Mouse (Mus musculus): ENCODE data around the gene Scgb1b11. TPM values are rescaled to one million over a fixed set of nuclear protein-coding genes. Genes with fewer than 3 reads are reported as not detected.
"Not testable (repeated sequence)": the region's sequence is repeated elsewhere in the genome, so short reads cannot be mapped to it uniquely, and the experiment has no call there.

Scgb1b11 gene
- not detected in 2 replicates for polyA plus RNA-seq (2014; fragmentation: Nextera tagmentation; extraction: Ambion mirVana)

DNA sequence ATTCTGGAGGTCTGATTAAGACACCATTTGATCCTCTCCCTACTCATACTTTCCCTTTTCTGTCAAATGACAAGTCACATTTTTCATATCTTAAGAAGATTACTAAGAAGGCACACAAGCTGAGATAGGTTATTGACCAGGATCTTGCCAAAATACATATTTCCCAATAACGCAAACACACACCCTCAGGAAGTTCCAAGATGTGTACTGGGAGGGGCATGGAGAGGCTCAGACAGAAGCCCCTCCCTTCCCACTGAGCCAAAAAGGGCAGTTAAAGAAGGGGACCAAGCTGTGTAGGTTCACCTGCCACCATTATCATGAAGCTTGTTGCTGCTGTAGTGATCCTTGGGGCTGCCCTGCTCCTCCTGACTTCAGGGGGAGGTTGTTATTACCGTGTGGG is at the start of gene Scgb1b11:
Gene Scgb1b11, plus strand, starts transcription at position 301 of the 400 bp plus-strand sequence.
- not testable (repeated sequence) for ATAC-seq (ENCODE audit: insufficient read depth); DNase-seq; H3K27me3 ChIP-seq (ENCODE audit: insufficient read depth, low read length); H3K4me1 ChIP-seq (ENCODE audit: insufficient read depth); H3K36me3 ChIP-seq (ENCODE audit: insufficient read depth); H3K9ac ChIP-seq; H3K4me3 ChIP-seq (ENCODE audit: low read depth, low read length); H3K27ac ChIP-seq (ENCODE audit: low read depth); H3K4me2 ChIP-seq; H3K9me3 ChIP-seq (ENCODE audit: low read depth, low read length)
- WGBS = no CpG with 5 or more reads among the region's 2 CpGs

DNA sequence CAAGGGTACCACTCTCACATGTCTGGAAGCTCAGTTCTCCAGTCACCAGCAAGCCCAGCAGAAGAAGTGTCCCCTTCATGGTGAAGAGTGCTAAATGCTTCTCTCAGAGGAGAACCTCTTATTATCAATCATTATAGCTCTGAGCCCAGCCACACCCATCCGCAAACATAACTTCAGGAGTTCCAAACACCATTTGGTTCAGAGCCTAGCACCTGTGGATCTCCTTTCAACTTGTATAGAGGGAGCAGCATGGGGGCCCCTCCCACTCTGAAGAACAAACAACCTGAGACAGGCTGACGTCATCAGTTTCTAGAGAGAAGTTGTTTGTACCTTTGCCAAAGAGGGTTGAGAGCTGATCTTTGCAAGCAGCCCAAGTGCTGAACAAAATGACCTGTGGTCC is 11.6 kb upstream of the Scgb1b11 start, which contains the start of gene Scgb2b11:
Gene Scgb2b11, minus strand, starts transcription at position 101 of the 400 bp plus-strand sequence.
- not testable (repeated sequence) for H3K9ac ChIP-seq; H3K27me3 ChIP-seq (ENCODE audit: insufficient read depth, low read length); H3K9me3 ChIP-seq (ENCODE audit: low read depth, low read length); H3K4me1 ChIP-seq (ENCODE audit: insufficient read depth); ATAC-seq (ENCODE audit: insufficient read depth); H3K4me3 ChIP-seq (ENCODE audit: low read depth, low read length); H3K4me2 ChIP-seq; DNase-seq; H3K36me3 ChIP-seq (ENCODE audit: insufficient read depth); H3K27ac ChIP-seq (ENCODE audit: low read depth)
- 85% methylated on average over 2 of the region's 2 CpGs for WGBS

Other genes with a start within 250 kb of the Scgb1b11 start
- gene Scgb1b10, start 122.0 kb upstream of the Scgb1b11 start, polyA plus RNA-seq (2014; fragmentation: Nextera tagmentation; extraction: Ambion mirVana) = not detected in 2 replicates
- gene Scgb2b11, start 11.7 kb upstream of the Scgb1b11 start, polyA plus RNA-seq (2014; fragmentation: Nextera tagmentation; extraction: Ambion mirVana) = not detected in 2 replicates
- gene Scgb2b12, start 104.4 kb downstream of the Scgb1b11 start, polyA plus RNA-seq (2014; fragmentation: Nextera tagmentation; extraction: Ambion mirVana) = not detected in 2 replicates
- gene Scgb1b12, start 111.3 kb downstream of the Scgb1b11 start, polyA plus RNA-seq (2014; fragmentation: Nextera tagmentation; extraction: Ambion mirVana) = not detected in 2 replicates
- not detected in 2 replicates for gene Scgb1b29, start 218.7 kb downstream of the Scgb1b11 start, polyA plus RNA-seq (2014; fragmentation: Nextera tagmentation; extraction: Ambion mirVana)

Data from lung, embryonic 14.5 days (tissue).